Mouse (Mus musculus) lung, postnatal 14 days (tissue): ENCODE data around the gene Bglap3.
"Not testable (repeated sequence)": the region's sequence is repeated elsewhere in the genome, so short reads cannot be mapped to it uniquely, and the experiment has no call there.

Source experiments
- DNase-seq: peaks from one replicate; pipeline ENCODE4 v3.0.0; 2021

Gene Bglap3

GRCm38 (mm10) chr3:88372643-88373042 lies at the start of gene Bglap3:
TSS of gene Bglap3 (minus strand) at chr3:88372743.
- not testable (repeated sequence) for DNase-seq

DNA sequence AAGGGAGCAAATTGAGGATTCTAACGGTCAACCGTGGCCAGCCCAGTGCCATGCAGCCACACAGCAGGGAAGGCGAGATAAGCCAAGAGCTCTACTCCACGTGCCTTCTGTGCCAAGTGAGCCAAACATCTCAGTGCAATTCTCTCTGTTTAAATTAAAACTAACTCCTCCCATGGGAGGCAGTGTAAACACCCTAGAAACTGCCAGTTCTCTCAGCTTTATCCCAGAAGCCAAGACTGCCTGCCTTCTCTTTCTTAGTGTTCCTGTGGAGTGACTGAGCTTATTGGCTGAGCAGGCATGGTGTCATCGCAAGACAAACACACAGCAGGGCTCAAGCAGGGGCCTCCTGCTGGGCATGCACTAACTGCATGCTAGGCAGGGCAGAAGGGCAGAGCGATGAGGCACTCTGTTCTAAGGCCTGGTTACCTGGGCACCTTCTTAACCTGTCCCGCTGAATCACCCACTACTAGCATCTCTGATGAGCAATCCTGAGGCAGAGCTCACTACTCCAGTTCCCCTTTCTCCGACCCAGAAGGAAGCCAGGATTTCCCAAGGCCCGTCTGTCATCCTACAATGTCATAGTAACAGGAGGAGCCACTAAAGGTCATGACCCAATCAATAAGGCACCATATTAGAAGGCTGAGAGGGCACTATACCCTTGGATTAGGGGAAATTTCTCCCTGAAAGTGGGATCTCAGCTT lies 49.6 kb upstream of the Bglap3 start:
- DNase-seq = peak; percentile 27

DNA sequence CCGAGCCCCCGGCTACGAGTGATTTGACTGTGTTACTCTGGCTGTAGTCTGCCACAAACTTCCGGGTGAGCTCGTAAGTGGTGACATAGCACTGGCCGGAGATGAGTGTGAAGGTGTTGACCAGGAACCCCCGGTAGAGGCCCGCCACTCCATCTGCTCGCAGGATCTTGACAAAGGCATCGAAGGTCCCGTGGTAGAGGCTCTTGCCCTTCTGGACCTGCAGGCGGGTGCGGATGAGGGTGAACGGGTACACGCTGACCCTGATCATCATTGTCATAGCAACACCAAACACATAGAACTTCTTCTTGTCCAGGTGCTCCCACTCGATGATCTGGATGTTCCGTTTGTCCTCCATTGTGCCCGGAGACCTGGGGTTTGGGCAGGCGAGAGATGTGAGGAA lies 48.2 kb upstream of the Bglap3 start:
- no peak for DNase-seq

- no peak for DNase-seq
These were observed 45.5 kb upstream of the Bglap3 start for GRCm38 (mm10) chr3:88418016-88418415.

- DNase-seq = no peak
These were observed 43.1 kb upstream of the Bglap3 start for GRCm38 (mm10) chr3:88415668-88416067.

DNA sequence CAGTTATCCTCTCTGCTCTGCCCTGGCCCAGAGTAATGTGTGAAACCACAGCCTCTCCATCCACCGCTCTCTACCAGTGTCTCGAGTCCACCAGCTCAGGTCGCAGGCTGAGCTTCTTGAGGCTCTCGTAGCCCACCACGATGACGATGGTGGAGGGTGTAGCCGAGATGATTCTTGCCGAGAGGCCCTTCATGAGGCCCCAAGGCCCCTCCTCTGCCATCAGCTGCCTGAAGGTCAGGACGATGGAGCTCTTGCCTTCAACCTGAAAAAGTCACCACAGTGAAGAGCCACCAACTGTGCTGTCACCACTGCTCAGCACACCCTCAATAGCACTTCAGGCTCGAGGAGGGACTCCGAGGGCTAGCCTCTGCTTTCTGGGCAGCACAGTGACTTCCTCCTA lies 40.1 kb upstream of the Bglap3 start:
- no peak for DNase-seq

DNA sequence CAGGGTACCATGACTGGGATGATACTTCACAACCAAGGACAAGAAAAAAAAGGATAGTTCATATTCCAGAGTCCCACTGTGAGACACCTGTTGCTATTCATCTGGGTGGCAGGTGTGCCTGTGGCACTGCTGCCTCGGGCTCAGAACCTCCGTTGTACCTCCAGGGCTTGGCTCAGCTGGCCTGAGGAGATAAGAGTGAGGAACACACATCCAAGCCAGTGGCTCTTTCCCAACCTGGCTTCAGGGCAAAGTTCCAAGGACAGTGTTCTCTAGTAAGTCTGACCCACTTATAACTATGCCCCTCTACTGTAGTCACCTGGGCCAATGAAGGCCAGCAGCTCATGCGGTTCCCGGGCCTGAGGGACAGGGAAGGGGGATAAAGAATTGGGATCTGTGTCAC lies 39.1 kb upstream of the Bglap3 start:
- no peak for DNase-seq

DNA sequence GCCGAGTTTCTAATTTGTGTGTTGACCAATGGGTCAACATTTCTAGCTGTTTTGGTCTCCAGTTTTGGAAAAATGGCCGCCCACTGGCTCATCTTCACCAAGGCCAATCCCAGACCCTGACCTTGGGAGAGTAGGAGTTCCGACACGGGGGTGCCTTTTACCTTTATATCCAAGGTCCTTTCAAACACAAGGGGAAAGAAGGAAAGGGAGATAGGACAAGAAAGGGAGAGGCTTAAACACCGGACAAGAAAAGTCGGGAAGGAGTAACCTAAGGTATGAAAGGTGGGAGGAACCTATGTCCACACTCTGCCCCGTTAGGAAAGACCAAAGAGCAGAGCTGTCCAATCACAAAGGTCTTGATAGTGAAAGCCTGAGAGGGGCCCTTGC lies 38.1 kb upstream of the Bglap3 start:
- peak; percentile 12 for DNase-seq

GRCm38 (mm10) chr3:88409741-88410644 lies 37.5 kb upstream of the Bglap3 start, which contains the start of gene Pmf1:
TSS of gene Pmf1 (minus strand) at chr3:88410331.
- DNase-seq = peak; percentile 93

- DNase-seq = no peak
These were observed 36.4 kb upstream of the Bglap3 start for GRCm38 (mm10) chr3:88408953-88409352.

DNA sequence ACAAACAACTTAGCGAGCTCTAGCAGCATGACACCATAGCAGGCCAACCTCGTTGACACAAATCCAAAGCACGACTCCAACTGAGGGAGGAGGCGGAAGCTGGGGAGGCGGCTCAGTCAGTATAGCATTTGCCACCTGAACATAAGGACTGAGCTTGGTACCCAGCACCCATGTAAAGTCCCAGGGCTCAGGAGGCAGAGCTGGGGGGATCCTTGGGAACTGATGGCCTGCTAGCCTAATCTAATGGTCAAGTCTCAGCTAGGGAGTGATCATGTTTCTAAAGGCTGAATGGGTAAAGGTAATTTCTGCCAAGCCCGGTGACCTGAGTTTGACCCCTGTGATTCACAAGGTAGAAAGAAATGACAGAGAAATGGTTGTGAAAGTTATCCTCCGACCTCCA lies 35.0 kb upstream of the Bglap3 start:
- no peak for DNase-seq

- DNase-seq = peak; percentile 77
These were observed 34.5 kb upstream of the Bglap3 start for GRCm38 (mm10) chr3:88407090-88407489.

GRCm38 (mm10) chr3:88403522-88404230 lies 31.1 kb upstream of the Bglap3 start:
- DNase-seq = no peak

- no peak for DNase-seq
These were observed 26.1 kb upstream of the Bglap3 start for GRCm38 (mm10) chr3:88398666-88399065.

DNA sequence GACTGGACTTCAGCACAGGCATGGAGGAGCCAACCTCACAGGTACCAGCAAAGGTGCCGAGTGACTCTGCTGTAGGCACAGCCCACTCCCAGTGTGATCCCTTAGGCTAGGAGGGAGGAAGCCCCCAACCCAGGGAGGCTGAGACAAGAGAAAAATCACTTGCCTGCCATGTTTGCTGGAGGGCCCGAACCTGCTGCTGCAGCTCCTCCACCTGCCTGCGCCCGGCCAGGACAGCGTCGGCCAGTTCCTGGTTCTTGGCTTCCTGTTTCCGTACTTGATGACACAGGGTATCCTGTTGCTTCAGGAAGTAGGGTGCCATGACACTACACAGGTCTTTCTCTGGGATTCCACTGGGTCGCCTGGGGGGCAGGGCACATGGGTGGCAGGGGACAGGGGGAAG lies 23.2 kb upstream of the Bglap3 start:
- no peak for DNase-seq

DNA sequence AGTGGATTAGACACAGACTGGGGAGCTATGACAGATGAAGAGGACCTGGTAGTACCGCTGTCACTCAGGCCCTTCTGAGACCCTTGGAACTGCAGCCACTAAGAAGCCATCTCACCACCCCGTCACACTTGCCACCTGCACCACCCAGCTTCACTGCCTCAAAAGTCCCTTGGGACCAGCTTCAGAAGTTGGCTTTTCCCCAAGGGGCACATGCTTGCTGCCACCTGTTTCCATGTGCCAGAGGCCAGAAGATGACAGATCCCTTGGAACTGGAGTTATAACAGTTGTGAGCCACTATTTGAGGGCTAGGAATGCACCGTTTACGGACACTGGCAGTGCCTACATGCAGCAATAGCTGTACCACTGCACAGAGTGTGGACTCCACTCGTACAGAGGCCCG lies 22.7 kb upstream of the Bglap3 start:
- DNase-seq = no peak

GRCm38 (mm10) chr3:88393776-88394375 lies 21.3 kb upstream of the Bglap3 start:
- DNase-seq = no peak

- no peak for DNase-seq
These were observed 11.8 kb upstream of the Bglap3 start, which contains the start of gene Bglap for GRCm38 (mm10) chr3:88384364-88384763. TSS of gene Bglap (minus strand) at chr3:88384464.

- not testable (repeated sequence) for DNase-seq
These were observed 9.8 kb upstream of the Bglap3 start for GRCm38 (mm10) chr3:88382383-88382782.

- DNase-seq = peak; percentile 21
These were observed 9.1 kb upstream of the Bglap3 start for GRCm38 (mm10) chr3:88381389-88382315.

GRCm38 (mm10) chr3:88378599-88378998 lies 6.1 kb upstream of the Bglap3 start, which contains the start of gene Bglap2:
TSS of gene Bglap2 (minus strand) at chr3:88378699.
- DNase-seq = not testable (repeated sequence)

- not testable (repeated sequence) for DNase-seq
These were observed 4.1 kb upstream of the Bglap3 start for GRCm38 (mm10) chr3:88376644-88377043.
